Mouse (Mus musculus): Measurements from ENCODE around the gene Matn3. TPM values are rescaled to one million over a fixed set of nuclear protein-coding genes. Genes with fewer than 3 reads are reported as not detected.
"Not testable (repeated sequence)": the region's sequence is repeated elsewhere in the genome, so short reads cannot be mapped to it uniquely, and the experiment has no call there.

Matn3 gene
- total RNA-seq, 2 experiments from 2014 or later = not detected

DNA sequence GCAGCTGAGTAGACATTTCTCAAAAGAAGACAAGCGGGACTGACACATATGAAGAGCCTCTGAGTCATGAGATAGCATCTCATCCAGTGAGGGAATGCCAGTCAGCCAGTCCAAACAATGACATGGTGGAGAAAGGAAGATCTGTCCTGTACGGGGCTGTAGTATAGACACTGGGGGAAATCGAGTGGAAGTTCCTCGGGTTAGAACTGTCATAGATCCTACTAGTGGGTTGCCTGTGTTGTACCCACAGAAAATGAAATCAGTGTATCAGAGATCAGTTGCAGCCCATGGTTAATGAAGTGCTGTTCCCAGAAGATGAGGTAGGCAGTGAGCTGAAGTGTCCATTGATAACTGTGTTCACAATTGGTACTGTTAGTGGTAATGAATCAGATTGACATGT lies 19.0 kb upstream of the Matn3 start:
- intact Hi-C loops (cut with DNase I) = no loop called here
- no peak for DNase-seq (ENCODE audit: low spot score in 2 of 2)

DNA sequence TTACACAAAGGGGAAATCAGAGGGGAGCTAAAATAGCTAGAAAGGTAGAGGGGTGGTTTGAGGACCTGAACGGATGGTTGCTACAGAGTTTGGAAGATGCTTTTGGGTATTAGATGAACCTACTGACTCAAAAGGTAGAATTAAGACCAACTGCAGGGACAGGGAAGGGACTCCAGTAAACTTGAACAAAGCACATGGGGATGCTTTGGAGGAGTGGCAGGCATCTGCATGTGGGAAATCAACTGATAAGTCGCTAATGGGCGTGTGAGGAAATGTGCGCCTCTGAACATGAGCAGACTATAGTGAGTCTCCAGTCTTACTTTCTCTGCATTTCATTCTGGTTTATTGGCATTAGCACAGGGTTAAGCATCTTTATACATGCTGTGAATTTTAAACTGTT lies 16.6 kb upstream of the Matn3 start:
- intact Hi-C loops (cut with DNase I) = no loop called here
- no peak for DNase-seq (ENCODE audit: low spot score in 2 of 2)

DNA sequence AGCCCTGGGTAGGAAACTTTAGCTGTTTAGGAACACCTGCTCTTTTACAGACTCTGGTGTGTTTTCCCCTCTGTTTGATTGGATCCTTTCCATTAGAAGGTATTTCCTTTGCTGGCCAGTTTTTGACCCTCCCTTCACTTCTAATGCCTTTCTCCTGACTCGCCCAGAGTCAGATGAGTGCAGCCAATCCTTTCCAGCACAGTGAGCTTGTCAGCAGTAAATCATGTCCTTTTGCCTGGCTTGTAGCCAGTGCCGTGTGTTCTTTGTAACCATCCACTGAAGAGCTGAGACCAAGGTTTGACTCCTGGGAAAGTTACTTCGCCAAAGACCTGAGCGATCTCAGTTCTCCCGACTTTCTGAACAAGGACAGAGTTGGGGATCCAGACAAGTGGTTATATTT lies 12.4 kb upstream of the Matn3 start:
- intact Hi-C loops (cut with DNase I) = no loop called here
- no peak for DNase-seq (ENCODE audit: low spot score in 2 of 2)

DNA sequence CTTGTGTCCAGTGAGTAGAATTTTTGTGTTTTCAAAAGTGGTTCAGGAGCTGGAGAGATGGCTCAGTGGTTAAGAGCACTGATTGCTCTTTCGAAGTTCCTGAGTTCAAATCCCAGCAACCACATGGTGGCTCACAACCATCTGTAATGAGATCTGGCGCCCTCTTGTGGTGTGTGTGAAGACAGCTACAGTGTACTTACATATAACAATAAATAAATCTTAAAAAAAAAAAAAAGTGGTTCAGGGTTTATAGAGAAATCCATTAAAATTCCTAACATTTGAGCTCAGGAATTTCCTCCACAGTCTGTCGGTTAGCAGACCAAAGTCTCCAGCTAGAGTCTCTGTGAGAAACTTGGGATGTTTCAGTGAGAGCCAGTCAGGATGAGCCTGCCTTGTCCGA lies 11.5 kb upstream of the Matn3 start:
- DNase-seq (ENCODE audit: low spot score in 2 of 2); intact Hi-C loops (cut with DNase I): not testable (repeated sequence)

DNA sequence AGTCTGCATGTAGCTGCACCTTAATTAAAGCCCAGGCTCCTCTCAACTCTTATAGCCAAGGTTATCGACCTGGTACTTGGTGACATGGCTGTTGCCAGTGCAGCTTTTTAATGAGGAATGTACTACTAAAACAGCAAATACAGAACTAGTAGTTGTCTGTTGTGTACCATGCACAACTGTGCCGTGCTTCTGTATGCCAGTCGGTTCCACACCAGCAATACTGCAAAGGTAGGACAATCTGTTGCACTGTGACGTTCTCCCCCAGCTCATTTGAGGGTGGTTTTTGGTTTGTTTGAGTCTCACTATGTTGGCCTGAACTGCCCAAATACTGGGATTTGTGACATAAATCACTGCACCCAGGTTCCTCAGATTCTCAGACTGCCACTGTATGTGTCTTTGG lies 8.2 kb upstream of the Matn3 start:
- intact Hi-C loops (cut with DNase I) = no loop called here
- DNase-seq (ENCODE audit: low spot score in 2 of 2) = no peak

DNA sequence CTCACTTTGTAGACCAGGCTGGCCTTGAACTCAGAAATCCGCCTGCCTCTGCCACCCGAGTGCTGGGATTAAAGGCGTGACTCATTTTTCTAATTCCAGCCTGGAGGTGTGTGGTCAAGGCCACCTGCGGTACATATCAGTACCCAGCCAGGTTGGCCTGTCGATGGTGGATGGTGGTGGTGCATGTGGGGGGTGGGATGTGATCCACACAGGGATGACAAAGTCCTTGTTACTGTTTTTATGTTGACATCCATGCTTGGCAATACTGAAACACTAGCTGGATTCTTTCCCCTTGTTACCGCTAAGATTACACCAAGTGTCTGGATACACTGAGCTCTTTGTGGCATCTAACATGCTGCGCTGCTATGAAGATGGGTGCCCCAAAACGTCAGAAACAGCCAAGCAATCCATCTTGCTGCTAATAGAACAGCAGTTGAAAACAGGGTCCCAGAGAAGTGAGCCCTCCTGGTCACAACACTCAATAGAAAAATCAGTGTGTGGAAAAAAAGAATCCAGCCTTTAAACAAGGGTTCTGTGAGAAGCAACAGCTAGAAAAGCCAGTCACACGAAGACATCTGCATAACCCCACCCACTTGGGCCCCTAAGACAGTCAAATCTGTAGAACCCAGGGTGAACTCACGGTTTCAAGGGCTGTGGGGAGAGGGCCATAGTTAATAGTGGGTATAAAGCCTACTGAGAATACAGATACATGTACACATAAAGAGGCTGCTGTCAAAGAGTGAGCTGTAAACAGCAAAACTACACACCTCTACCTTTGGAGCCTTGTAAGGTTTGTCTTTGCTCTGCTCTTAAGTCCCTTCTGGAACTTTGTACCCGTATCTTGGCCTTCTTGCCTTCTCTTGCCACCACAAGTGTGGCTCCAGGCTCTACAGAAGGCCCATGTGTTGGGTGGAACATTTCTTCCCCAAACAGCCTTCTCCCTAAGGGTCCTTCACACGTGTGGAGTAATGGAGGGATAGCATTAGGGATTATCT lies 7.4 kb upstream of the Matn3 start:
- intact Hi-C loops (cut with DNase I) = no loop called here
- DNase-seq (ENCODE audit: low spot score in 2 of 2) = no peak

DNA sequence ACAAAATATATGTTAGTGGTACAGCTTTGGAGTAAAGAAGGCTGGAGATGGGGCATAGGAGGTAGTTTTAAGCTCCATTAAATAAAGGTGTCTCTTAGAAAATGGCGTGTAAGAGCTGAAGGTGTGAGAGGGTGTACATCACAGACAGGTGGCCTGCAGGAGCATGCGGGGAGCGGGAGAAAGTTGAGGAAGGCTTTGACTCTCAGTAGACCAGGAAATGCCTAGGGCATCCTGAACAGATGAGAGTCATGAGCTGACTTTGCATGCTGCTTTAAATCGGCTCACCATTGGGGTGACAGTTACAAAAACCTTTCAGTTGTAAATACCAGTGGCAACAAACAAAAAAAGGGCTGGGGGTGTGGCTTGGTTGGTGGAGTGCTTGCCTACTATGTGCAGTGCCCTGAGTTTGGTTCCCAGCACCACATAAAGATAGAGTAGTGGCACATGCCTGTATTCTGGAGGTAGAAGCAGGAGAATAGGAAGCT lies 6.6 kb upstream of the Matn3 start:
- DNase-seq (ENCODE audit: low spot score in 2 of 2) = no peak
- intact Hi-C loops (cut with DNase I) = no loop called here

DNA sequence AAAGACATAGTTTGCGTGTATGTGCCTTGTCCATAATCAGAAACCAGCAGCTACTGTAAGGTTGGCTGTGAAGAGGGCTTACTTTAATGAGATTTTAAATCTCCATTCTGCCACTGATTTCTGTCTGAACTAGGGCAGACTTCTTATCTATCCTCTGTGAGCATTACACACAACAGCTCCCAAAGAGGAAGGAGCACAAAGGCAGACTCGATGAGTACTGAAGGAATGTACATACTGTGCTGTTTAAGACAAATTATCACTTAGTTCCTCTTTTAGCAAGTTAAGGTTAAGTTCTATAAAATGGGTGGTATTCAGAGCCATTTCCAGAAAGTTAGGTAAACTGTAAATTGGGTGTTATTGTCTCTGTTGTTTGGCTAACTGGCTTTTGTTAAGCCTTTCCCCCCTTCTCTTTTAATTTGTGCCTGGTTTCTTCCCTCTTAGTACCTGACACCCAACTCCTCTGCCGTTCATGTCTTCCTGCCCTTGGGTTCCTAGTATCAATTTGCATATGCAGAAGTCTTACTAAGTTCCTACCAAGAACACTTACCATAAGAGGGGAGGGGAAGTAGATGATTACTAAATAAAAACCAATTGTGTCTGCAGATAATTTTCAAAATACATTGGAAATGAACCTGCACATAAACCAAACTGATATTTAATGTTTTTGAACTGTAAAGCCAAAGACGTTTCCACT lies 5.9 kb upstream of the Matn3 start:
- no peak for DNase-seq (ENCODE audit: low spot score in 2 of 2)
- intact Hi-C loops (cut with DNase I) = no loop called here

DNA sequence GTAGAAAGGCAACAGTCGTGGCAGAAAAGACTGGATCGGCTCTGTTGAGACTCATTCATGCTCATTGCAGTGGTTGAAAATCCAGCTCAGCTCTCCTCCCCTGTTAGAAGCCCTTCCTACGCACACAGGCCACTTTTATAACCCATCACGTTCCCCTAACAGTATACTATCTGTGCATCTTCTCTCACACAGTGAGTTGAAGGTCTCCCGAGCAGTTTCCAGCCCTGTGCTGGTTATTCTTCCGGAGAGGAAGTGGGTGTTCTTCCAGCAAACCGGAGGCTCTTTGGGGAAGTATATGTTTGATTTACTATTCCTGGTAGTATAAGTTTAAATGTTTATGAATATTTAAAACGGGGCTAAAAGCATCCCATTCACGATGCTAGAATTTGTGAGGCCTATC lies 566 bp upstream of the Matn3 start:
- peak in 1 of 2 experiments; percentile 10 for DNase-seq (ENCODE audit: low spot score in 2 of 2)
- intact Hi-C loops (cut with DNase I) = no loop called here

DNA sequence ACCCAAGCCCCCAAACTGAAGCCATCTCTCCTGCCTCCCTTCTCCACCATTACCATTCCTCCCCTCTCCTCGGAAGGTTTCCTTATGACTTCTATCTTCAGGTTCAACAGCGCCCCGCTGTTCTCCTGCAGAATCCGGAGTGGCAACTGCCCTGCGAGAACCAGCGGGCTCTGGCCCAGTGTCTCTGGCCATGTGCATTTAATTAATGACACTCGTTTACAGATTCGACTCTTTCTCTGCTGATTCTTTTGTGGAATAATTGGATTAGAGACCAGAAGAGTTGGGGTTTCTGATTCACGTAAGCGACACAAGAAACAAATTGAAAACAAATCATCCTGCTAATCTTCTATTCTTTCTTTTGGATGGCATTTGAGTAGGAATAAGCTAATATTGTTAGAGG lies 5.4 kb downstream of the Matn3 start:
- no peak for DNase-seq (ENCODE audit: low spot score in 2 of 2)
- intact Hi-C loops (cut with DNase I) = no loop called here

DNA sequence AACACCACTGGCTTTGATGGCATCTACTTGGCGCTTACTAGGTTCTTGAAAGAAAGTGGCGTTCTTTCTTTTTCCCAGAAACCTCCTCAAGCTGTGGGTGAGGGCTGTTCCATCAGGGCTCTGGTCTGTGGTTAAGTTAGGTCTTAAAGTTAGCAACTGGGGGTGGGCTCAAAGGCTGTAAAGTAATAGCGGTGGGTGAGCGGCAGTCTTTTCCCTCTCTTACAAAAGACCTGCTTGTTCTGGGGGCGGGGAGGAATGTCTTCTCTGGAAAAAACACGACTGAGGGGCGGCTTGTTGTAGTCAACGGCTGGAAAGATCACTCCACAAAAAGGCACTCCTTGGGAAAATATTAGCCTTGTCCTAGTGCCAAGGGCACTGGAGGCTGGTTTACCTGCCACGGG lies 6.4 kb downstream of the Matn3 start:
- intact Hi-C loops (cut with DNase I) = no loop called here
- no peak for DNase-seq (ENCODE audit: low spot score in 2 of 2)

DNA sequence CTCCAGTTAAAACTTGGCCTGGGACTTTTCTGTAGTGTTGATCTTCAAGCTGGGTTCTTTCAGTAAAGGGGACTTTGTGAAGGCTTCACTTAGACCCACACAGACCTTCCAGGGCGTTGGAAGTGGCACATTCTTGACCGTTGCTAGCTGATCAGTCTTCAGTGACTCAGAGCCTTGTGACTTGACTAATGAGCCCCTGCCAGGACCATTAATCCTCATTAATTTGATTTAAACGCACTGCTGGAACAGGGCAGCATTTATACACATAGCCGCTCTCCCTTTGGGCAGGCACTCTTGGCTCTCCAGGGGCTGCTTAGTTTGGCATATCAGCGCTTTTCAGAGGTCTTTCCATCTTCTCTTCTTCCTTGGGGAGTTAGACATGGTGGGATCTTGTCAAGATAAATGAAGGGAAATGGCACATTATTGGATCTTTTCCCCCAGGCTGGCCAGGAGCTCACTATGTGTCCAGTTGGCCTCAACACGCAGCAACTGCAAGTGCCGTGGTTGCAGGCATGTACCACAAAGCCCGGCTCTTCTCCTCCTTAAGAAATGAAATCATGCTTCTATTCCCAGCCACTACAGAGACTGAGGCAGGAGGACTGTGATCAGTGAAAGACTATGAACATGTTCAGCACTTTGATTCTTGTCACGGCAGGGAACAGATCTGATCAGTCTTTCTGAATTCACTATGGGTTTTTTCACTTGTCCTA lies 14.0 kb downstream of the Matn3 start:
- intact Hi-C loops (cut with DNase I) = no loop called here

DNA sequence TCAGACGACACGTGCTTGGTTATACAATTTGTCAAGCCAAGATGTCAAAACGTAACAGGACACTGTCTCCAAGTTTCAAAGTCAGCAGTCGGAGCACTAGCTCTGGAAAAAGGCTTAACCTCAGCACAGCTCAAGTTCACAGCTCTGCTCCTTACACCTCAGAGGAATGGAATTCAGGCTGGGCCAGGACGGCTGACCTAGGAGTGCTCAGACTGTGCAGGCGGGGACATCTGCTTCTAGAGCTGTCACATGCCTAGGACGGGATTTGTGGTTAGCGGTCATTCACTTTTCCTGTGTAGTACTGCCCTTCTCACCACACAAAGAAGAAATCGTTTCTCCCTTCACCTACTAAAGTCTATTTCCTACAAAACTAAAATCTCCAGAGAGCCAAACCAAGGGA lies 22.1 kb downstream of the Matn3 start:
- intact Hi-C loops (cut with DNase I) = no loop called here
- no peak for DNase-seq (ENCODE audit: low spot score in 2 of 2)

More for the DNA sequence above, 14.0 kb downstream of the Matn3 start:
- no peak for DNase-seq (ENCODE audit: low spot score in 2 of 2)

DNA sequence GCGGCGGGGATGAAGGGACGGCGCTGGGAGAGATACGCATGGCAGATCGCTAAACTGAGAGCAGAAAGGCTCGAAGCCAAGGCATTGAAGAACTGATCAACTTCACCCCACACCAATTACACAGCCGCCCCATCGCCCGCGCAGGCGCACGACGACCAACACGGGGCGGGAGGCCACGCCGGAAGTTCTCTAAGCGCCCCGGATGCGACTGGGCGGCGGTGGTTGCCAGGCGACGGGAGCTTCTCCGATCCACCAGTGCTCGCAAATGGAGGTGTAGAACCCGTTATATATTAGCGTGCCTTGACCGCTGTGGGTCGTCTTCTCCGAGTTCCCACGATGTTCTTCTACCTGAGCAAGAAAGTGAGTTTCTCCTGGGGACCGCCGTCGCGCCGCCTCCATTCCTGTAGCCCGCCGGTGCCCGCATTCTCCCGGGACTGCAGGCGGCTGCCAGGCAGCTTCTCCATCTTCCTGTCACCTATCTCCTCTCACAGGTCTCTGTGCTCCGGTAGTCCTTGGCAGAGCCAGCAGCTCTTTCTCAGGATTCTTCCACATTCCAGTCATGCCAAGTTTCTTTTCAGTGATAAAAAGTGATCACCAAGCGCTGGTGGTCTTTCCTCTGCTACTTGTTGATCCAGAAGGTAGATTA lies 26.2 kb downstream of the Matn3 start, which contains the start of gene Wdr35:
Gene Wdr35 (plus strand): TSS at position 73 of the 646 bp plus-strand sequence.
- intact Hi-C loops (cut with DNase I) = loop anchor here (2.0 kb wide), 1 partner anchor 51 kb away; no protein-coding TSS in a partner anchor
- DNase-seq (ENCODE audit: low spot score in 2 of 2) = peak; percentile 91 to 92

DNA sequence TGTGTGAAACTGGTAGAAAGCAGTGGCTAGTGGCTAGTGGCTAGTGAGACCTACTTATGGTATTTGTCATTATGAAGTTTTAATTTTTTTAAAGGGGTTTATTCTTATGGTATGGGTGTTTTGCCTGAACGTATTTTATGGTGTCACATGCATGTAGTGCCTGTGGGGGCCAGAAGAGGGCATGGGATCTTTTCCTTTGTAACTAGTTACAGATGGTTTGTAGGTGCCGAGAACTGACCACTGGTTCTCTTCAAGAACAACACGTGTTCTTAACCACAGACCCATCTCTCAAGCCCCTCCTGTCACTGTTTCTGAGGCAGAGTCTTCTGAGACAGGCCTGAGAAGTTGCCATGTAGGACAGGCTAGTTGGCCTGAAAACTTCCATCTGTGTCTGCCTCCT lies 27.3 kb downstream of the Matn3 start:
- no peak for DNase-seq (ENCODE audit: low spot score in 2 of 2)
- intact Hi-C loops (cut with DNase I) = loop anchor here (2.0 kb wide), 1 partner anchor 52 kb away; no protein-coding TSS in a partner anchor

DNA sequence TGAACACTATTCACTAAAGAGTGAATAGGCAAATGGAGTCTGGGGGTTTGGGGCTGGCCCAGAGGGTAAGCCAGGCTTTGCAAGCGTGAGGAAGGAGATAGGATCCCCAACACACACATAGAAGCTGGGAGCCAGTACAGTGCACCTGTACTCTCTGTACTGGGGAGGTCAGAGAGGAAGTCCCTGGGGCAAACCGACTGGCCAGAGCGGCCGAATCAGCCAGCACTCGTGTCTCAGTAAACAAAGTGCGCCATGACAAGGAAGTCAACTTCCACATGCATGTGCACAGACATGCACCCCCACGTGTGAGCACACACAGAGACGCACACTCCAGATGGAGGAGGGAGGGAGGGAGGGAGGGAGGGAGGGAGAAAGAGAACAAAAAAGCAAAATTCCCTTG lies 45.5 kb downstream of the Matn3 start:
- no peak for DNase-seq (ENCODE audit: low spot score in 2 of 2)
- intact Hi-C loops (cut with DNase I) = no loop called here

DNA sequence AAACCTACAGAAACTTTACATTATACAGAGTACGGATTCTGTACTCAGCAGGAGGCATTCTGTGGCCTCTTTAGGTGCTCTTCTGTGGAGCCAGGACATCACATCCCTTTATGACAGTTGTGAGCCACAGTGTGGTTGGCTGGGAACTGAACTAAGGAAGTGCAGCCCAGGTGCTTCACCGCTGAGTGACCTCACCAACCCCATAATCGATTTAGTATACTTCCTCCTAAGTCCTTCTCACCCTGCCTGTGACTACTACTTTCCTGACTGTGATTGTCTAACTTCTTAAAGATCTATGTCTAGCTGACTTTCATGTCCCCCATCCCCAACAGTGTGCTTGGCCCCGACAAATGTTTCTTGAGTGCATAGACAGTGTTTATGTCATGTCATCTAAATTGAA lies 50.6 kb downstream of the Matn3 start:
- intact Hi-C loops (cut with DNase I) = no loop called here
- DNase-seq (ENCODE audit: low spot score in 2 of 2) = no peak

DNA sequence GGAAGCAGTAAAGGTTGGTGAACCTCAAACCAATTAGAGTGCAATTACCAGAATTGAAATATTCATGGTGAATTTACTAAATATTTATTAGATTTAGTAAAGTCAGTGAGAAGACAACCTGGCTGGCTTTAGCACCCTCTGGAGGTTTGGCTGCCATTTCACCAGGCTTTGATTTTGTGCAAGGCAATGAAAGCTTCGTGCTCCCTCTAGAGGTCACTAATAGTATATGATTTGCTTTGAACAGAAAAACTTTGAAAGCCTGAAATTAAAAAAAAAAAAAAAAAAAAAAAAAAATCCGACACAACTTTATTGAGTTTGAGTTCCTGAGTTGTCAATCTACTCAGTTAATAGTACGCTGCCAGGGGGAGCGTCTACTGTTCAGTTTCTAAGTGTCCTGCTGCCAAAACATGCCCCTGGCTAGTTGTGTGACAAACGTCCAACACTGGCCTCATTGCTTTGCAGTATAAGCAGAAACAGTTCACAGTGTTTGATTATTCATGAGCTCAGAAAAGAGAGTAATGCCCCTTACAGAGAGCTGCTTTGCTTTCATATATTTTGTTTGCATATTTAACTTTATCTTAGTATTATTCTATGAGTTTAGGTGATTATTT lies 54.4 kb downstream of the Matn3 start:
- peak; percentile 28 to 42 for DNase-seq (ENCODE audit: low spot score in 2 of 2)
- intact Hi-C loops (cut with DNase I) = loop anchor here (1.0 to 10.0 kb wide), 2 partner anchors 113 to 227 kb away; partner anchors contain the start of gene Sdc1

DNA sequence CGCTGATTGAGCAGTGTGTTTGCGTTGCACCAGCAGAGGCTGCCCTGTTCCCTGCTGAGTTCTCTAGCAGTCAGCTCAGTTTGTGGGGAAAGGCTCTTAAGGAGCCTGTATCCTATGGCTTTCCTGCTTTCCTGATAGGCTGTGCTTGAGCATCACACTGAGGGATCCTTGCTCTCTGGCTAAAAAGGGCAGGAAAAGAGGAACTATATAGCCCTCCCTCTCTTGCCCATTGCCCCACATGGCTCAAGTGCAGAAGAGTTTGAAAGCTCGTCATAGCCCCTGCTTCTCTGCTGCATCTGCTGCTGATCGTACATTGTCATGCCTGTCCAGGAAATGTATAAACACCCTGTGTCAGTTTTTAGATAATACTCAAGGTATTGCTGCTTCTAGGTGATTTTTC lies 59.4 kb downstream of the Matn3 start:
- DNase-seq (ENCODE audit: low spot score in 2 of 2) = no peak
- intact Hi-C loops (cut with DNase I) = loop anchor here (10.0 kb wide), 1 partner anchor 232 kb away; the partner anchor contains the start of gene Sdc1

All from left cerebral cortex, postnatal 36 days (tissue).